Mouse (Mus musculus) retina, postnatal 7 days (tissue): ENCODE data around the gene Sdr39u1.

ENCODE experiments used
- DNase-seq: peaks from one replicate; pipeline ENCODE4 v3.0.0-alpha.2; 2012; ENCODE audit warnings: low read depth, low spot score

Sdr39u1 gene

DNA sequence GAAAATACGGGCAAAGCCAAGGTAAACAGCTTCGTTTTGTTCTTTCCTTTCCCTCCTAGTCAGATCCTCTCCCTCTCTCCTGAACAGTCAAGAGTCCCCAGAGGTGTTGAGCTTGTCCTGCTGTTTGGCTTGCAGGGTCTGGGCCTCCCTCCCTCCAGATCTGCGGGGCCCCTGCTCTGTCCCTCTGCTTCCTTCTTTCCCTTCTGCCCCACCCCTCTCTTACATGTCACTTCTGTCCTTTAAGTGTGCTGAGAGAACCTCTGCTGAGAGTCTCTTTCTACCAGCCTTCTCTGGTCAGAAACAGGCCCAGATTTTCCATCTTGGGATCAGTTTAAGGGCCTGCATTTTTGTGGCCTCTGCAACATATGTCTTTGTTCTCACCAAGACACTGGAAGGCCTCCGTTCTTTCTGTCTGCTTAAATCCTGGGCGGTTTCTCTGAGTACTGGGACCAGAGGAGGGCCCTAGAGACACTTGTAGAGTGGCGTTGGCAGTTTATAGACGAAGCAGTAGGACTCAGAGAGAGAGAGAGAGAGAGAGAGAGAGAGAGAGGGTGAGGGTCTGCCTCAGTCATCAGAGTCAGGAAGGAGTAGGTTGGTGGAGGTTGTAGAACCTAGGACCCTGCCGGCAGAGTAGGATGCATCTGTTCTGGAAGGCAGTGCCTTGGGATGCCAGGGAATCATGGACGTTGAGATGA, 45.5 kb downstream of the Sdr39u1 start:
- no peak for DNase-seq

- peak; percentile 54 for DNase-seq
These were observed 46.3 kb downstream of the Sdr39u1 start, which contains the start of gene Nynrin for GRCm38 (mm10) chr14:55853621-55854285. Gene Nynrin, plus strand, starts transcription at chr14:55854010.

GRCm38 (mm10) chr14:55852646-55853551, 47.2 kb downstream of the Sdr39u1 start:
- no peak for DNase-seq

GRCm38 (mm10) chr14:55850885-55851284, 49.2 kb downstream of the Sdr39u1 start:
- no peak for DNase-seq
